Comparison of ENCODE assay signal across 28 mouse cellular contexts in the genomic region with DNA sequence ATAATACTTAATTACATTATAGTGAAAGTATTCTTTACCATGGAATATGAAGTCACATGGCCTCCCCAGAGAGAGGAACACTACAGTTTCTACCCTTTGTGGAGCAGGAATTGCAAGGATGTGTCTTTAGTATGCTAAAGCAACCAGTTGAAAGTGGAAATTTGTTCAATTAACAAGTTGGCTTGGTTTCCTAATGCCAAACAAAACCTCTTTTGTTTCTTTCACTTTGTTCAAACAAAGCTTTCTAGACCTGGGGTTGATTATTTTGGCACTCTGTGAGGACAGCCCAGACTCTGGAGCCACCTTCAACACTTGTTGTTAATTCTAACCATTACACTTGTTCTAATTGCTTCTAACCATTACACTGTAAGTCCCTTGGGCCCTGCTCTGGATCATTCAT.
DNase-seq lines count a peak whose midpoint lies in the region; ATAC-seq lines count a peak whose summit lies in the region.
"Had no signal": no experiment of that assay in that cellular context is flagged by ENCODE, and none has a peak within 500 bp of the region (broad histone marks: within the 10 kb centered on the region; RNA-seq: fewer than 3 reads in every experiment).

No protein-coding gene starts in this region.

- no peak overlapping the region for H3K4me3 ChIP-seq in embryonic facial prominence, embryonic 14.5 days (ENCODE audit: low read depth, low read length)
- H3K4me3 ChIP-seq in embryonic facial prominence, embryonic 10.5 days, result no peak overlapping the region
- no peak overlapping the region for H3K4me3 ChIP-seq in midbrain, embryonic 14.5 days (replicated peaks; ENCODE audit: low read depth, low read length)
- H3K4me3 ChIP-seq in midbrain, embryonic 15.5 days, result no peak overlapping the region
- no peak overlapping the region for H3K4me3 ChIP-seq in forebrain, embryonic 16.5 days (replicated peaks; ENCODE audit: low read length)
- H3K4me3 ChIP-seq: gastrocnemius, adult 2 months; hindbrain, embryonic 10.5 days; intestine, embryonic 15.5 days; layer of hippocampus, adult 2 months; limb, embryonic 13.5 days; lung, embryonic 15.5 days; midbrain, embryonic 10.5 days had no signal

- no peak overlapping the region for H3K9ac ChIP-seq in embryonic facial prominence, embryonic 14.5 days (ENCODE audit: low read depth, low read length)
- H3K9ac ChIP-seq in midbrain, embryonic 14.5 days (replicated peaks; ENCODE audit: low read length), result no peak overlapping the region
- H3K9ac ChIP-seq in midbrain, embryonic 15.5 days, result no peak overlapping the region
- no peak overlapping the region for H3K9ac ChIP-seq in forebrain, embryonic 16.5 days (replicated peaks; ENCODE audit: low read depth, low read length)
- H3K9ac ChIP-seq: intestine, embryonic 15.5 days; limb, embryonic 13.5 days; lung, embryonic 15.5 days had no signal

- H3K27me3 ChIP-seq in embryonic facial prominence, embryonic 14.5 days (replicated peaks; ENCODE audit: control insufficient read depth, insufficient read depth, low read length), result no peaks in the 10 kb centered on the region
- no peaks in the 10 kb centered on the region for H3K27me3 ChIP-seq in embryonic facial prominence, embryonic 10.5 days (replicated peaks; ENCODE audit: low read depth, poor library complexity, severe bottlenecking)
- no peaks in the 10 kb centered on the region for H3K27me3 ChIP-seq in midbrain, embryonic 14.5 days (ENCODE audit: control insufficient read depth, insufficient read depth, low read length)
- H3K27me3 ChIP-seq in midbrain, embryonic 15.5 days (replicated peaks), result no peaks in the 10 kb centered on the region
- no peaks in the 10 kb centered on the region for H3K27me3 ChIP-seq in forebrain, embryonic 16.5 days (replicated peaks; ENCODE audit: control insufficient read depth, insufficient read depth, low read length)
- H3K27me3 ChIP-seq: intestine, embryonic 15.5 days; limb, embryonic 13.5 days; lung, embryonic 15.5 days had no signal

- DNase-seq in embryonic facial prominence, embryonic 14.5 days (ENCODE audit: low spot score), result peak; percentile 30
- DNase-seq in embryonic facial prominence, embryonic 10.5 days (ENCODE audit: low spot score), result no peak
- peak; percentile 9 for DNase-seq in midbrain, embryonic 14.5 days
- peak; percentile 12 for DNase-seq in ZHBTc4 (ENCODE audit: low read depth, low spot score)
- DNase-seq in heart, adult 8-10 months (ENCODE audit: low spot score), result no peak
- DNase-seq in cerebellum, adult 9-11 months, result no peak
- DNase-seq: adrenal gland, postnatal 25 days; cerebellum, adult 2 months; cerebellum, postnatal 25 days; gastrocnemius, adult 2 months; gastrocnemius, postnatal 36 days; heart, postnatal 14 days; kidney, adult 2 months; kidney, postnatal 36 days; spleen, adult 18-20 months; thymus, adult 18-20 months; thymus, postnatal 25 days had no signal

- no peak overlapping the region for H3K4me2 ChIP-seq in embryonic facial prominence, embryonic 14.5 days (ENCODE audit: low read depth, low read length)
- no peak overlapping the region for H3K4me2 ChIP-seq in midbrain, embryonic 14.5 days (ENCODE audit: low read length)
- no peak overlapping the region for H3K4me2 ChIP-seq in midbrain, embryonic 15.5 days
- no peak overlapping the region for H3K4me2 ChIP-seq in forebrain, embryonic 16.5 days (ENCODE audit: low read length)
- H3K4me2 ChIP-seq: intestine, embryonic 15.5 days; limb, embryonic 13.5 days; liver, embryonic 11.5 days; lung, embryonic 15.5 days had no signal

- H3K36me3 ChIP-seq in embryonic facial prominence, embryonic 14.5 days (ENCODE audit: control insufficient read depth, insufficient read depth, low read length), result no peaks in the 10 kb centered on the region
- no peaks in the 10 kb centered on the region for H3K36me3 ChIP-seq in embryonic facial prominence, embryonic 10.5 days (replicated peaks)
- no peaks in the 10 kb centered on the region for H3K36me3 ChIP-seq in midbrain, embryonic 14.5 days (ENCODE audit: control insufficient read depth, insufficient read depth, low read length)
- no peaks in the 10 kb centered on the region for H3K36me3 ChIP-seq in midbrain, embryonic 15.5 days (replicated peaks)
- no peaks in the 10 kb centered on the region for H3K36me3 ChIP-seq in forebrain, embryonic 16.5 days (ENCODE audit: control insufficient read depth, insufficient read depth)
- H3K36me3 ChIP-seq: hindbrain, embryonic 10.5 days; intestine, embryonic 15.5 days; limb, embryonic 13.5 days; lung, embryonic 15.5 days; midbrain, embryonic 10.5 days had no signal

- ATAC-seq in embryonic facial prominence, embryonic 14.5 days (ENCODE audit: low read depth), result no peak
- ATAC-seq in midbrain, embryonic 14.5 days (ENCODE audit: low FRiP score, low TSS enrichment), result no peak
- ATAC-seq in midbrain, embryonic 15.5 days (replicated peaks), result no peak
- peak; percentile 84 for ATAC-seq in forebrain, embryonic 16.5 days
- ATAC-seq: hindbrain, postnatal 0 days; intestine, embryonic 15.5 days had no signal

- H3K9me3 ChIP-seq in embryonic facial prominence, embryonic 14.5 days (ENCODE audit: control insufficient read depth, low read length), result no peaks in the 10 kb centered on the region
- no peaks in the 10 kb centered on the region for H3K9me3 ChIP-seq in embryonic facial prominence, embryonic 10.5 days
- no peaks in the 10 kb centered on the region for H3K9me3 ChIP-seq in midbrain, embryonic 14.5 days (ENCODE audit: control insufficient read depth, low read length)
- H3K9me3 ChIP-seq in midbrain, embryonic 15.5 days, result no peaks in the 10 kb centered on the region
- no peaks in the 10 kb centered on the region for H3K9me3 ChIP-seq in forebrain, embryonic 16.5 days (ENCODE audit: control insufficient read depth, low read length)
- H3K9me3 ChIP-seq: hindbrain, embryonic 10.5 days; intestine, embryonic 15.5 days; limb, embryonic 13.5 days; lung, embryonic 15.5 days; midbrain, embryonic 10.5 days had no signal

- no peaks in the 10 kb centered on the region for H3K4me1 ChIP-seq in embryonic facial prominence, embryonic 14.5 days (ENCODE audit: control insufficient read depth, insufficient read depth, low read length)
- H3K4me1 ChIP-seq in embryonic facial prominence, embryonic 10.5 days, result no peaks in the 10 kb centered on the region
- H3K4me1 ChIP-seq in midbrain, embryonic 14.5 days (ENCODE audit: control insufficient read depth, insufficient read depth, low read length), result no peaks in the 10 kb centered on the region
- no peaks in the 10 kb centered on the region for H3K4me1 ChIP-seq in midbrain, embryonic 15.5 days
- H3K4me1 ChIP-seq in forebrain, embryonic 16.5 days (replicated peaks; ENCODE audit: control insufficient read depth, insufficient read depth, low read length), result no peaks in the 10 kb centered on the region
- H3K4me1 ChIP-seq: hindbrain, embryonic 10.5 days; intestine, embryonic 15.5 days; limb, embryonic 13.5 days; lung, embryonic 15.5 days; midbrain, embryonic 10.5 days had no signal

- H3K27ac ChIP-seq in embryonic facial prominence, embryonic 14.5 days (replicated peaks; ENCODE audit: low read depth, low read length), result no peak overlapping the region
- no peak overlapping the region for H3K27ac ChIP-seq in embryonic facial prominence, embryonic 10.5 days (replicated peaks)
- H3K27ac ChIP-seq in midbrain, embryonic 14.5 days (replicated peaks; ENCODE audit: low read depth, low read length), result no peak overlapping the region
- H3K27ac ChIP-seq in midbrain, embryonic 15.5 days, result no peak overlapping the region
- no peak overlapping the region for H3K27ac ChIP-seq in forebrain, embryonic 16.5 days (ENCODE audit: low read length)
- H3K27ac ChIP-seq: gastrocnemius, adult 2 months; hindbrain, embryonic 10.5 days; hindbrain, postnatal 0 days; intestine, embryonic 15.5 days; layer of hippocampus, adult 2 months; limb, embryonic 13.5 days; lung, embryonic 15.5 days; midbrain, embryonic 10.5 days; stomach, postnatal 0 days had no signal

Comparison
In these comparisons a context has a peak if more than half of its experiments do, and no peak if none do; other contexts are left out.
1. DNase-seq: peak in embryonic facial prominence, embryonic 14.5 days (single experiment), midbrain, embryonic 14.5 days (single experiment) and ZHBTc4 (single experiment); none in embryonic facial prominence, embryonic 10.5 days (single experiment), heart, adult 8-10 months (single experiment) and cerebellum, adult 9-11 months (single experiment).